Mouse (Mus musculus): ENCODE data around the gene Hdac9. TPM values are rescaled to one million over a fixed set of nuclear protein-coding genes. Genes with fewer than 3 reads are reported as not detected.

Hdac9 gene
- total and polyA plus RNA-seq, 2 experiments from 2014 or later: 14.9 to 21.6 TPM

DNA sequence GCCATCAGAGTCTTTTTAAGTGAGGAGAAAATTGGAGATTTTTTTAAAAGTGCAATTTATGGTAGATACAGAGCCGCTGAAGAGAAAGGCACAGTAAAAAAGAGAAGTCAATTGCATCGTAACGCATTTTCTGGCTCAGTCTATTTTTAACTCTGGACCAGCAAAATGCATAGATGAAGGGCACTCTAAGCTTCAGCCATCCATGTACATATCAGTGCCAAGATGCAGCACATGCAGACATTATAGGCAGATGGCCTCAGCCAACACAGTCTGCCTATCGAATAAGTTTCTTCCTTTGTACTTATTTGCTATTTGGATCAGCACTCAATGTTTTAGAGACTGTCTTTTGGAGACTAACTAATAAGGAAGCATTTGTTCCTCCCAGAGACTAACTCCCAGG lies 751.2 kb downstream of the Hdac9 start:
- WGBS: 46% methylated on average over 4 of the region's 4 CpGs
- ATAC-seq (peak; percentile 78), DNase-seq (peak; percentile 26)
- Histone ChIP-seq H3K4me1 (ENCODE audit: insufficient read depth) (no peaks in the 10 kb centered on the region; the same call in 1 of the 2 replicates), H3K27ac (ENCODE audit: low read depth, low read length) (no peak overlapping the region), H3K36me3 (ENCODE audit: insufficient read depth) (no peaks in the 10 kb centered on the region), H3K27me3 (ENCODE audit: insufficient read depth, low read length) (no peaks in the 10 kb centered on the region), H3K4me3 (ENCODE audit: low read depth, low read length) (no peak overlapping the region), H3K9me3 (ENCODE audit: low read length) (no peaks in the 10 kb centered on the region), H3K4me2 (ENCODE audit: low read depth) (no peak overlapping the region), H3K9ac (no peak overlapping the region)
- no peak for TF ChIP-seq CTCF (IDR thresholded peaks at IDR 0.05; ENCODE audit: low read depth)

DNA sequence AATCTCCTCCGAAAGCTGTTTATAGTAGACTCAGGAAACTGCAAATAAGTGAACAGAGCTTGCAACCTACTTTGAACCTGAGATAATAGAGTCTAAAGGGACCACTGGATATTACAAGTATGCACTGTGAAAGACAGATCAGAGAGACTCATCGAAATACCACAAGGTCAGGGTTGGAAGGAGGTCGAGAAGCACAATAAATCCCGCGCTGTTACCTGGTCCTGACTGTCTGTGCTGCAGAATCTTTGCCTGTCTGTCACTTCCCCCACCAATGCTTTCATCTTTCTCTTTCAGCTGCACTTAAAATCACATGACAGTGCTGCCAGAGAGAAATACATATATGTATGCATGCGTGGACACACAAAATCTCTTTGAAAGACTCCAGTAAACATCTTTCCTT lies 760.6 kb downstream of the Hdac9 start:
- Histone ChIP-seq H3K4me3 (ENCODE audit: low read depth, low read length) (no peak overlapping the region), H3K4me2 (ENCODE audit: low read depth) (no peak overlapping the region), H3K9ac (no peak overlapping the region), H3K4me1 (ENCODE audit: insufficient read depth) (no peaks in the 10 kb centered on the region), H3K27me3 (ENCODE audit: insufficient read depth, low read length) (no peaks in the 10 kb centered on the region), H3K9me3 (ENCODE audit: low read length) (no peaks in the 10 kb centered on the region), H3K27ac (ENCODE audit: low read depth, low read length) (no peak overlapping the region), H3K36me3 (ENCODE audit: insufficient read depth) (no peaks in the 10 kb centered on the region)
- 85% methylated on average over 6 of the region's 6 CpGs for WGBS
- no peak for ATAC-seq
- DNase-seq: no peak
- TF ChIP-seq CTCF (IDR thresholded peaks at IDR 0.05; ENCODE audit: low read depth): no peak

DNA sequence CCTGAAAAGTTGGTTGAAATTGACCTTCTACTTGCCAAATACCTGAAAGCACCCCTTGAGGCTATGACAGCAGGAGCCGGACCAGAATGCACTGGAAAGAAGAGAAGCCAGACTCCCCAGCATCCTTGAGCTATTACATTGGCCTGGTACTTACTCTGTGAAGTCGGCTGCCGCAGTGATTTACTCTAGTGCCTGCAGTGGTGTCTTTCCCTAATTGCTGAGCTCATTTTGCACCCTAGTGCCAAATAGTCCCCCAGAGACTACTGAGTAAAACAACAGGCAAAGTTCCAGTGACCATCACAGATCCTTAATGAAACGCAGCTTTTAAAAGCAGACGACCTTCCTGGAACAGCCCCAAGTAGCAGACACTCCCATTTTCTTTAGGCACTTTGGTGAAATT lies 761.2 kb downstream of the Hdac9 start:
- 34% methylated on average over 5 of the region's 5 CpGs for WGBS
- no peaks in the 10 kb centered on the region for H3K4me1 ChIP-seq (ENCODE audit: insufficient read depth)
- no peak overlapping the region for H3K9ac ChIP-seq
- no peak overlapping the region for H3K27ac ChIP-seq (ENCODE audit: low read depth, low read length)
- no peaks in the 10 kb centered on the region for H3K27me3 ChIP-seq (ENCODE audit: insufficient read depth, low read length)
- no peak for ATAC-seq
- no peak overlapping the region for H3K4me2 ChIP-seq (ENCODE audit: low read depth)
- no peak for TF ChIP-seq CTCF (IDR thresholded peaks at IDR 0.05; ENCODE audit: low read depth)
- H3K9me3 ChIP-seq (ENCODE audit: low read length): no peaks in the 10 kb centered on the region
- no peak for DNase-seq
- H3K4me3 ChIP-seq (ENCODE audit: low read depth, low read length): no peak overlapping the region
- H3K36me3 ChIP-seq (ENCODE audit: insufficient read depth): no peaks in the 10 kb centered on the region

DNA sequence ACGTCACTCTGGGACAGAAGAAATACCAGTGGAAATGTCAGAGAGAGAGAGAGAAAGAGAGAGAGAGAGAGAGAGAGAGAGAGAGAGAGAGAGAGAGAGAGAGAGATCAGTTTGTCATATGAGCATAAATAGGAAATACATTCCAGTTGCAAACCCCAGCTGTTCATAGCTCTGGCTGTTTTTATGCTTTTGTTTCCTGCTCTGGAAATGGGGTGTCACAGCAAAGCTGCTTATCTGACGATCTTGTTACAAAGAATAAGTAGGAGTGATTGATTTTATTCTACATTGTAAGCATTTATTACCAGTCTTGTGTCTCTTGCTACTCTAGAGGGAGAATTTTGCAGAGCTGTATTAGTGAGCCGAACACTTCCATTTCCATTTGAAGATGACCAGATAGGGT lies 762.1 kb downstream of the Hdac9 start:
- Histone ChIP-seq H3K9ac (no peak overlapping the region), H3K4me2 (ENCODE audit: low read depth) (no peak overlapping the region), H3K4me1 (ENCODE audit: insufficient read depth) (no peaks in the 10 kb centered on the region), H3K27ac (ENCODE audit: low read depth, low read length) (no peak overlapping the region), H3K36me3 (ENCODE audit: insufficient read depth) (no peaks in the 10 kb centered on the region), H3K4me3 (ENCODE audit: low read depth, low read length) (no peak overlapping the region), H3K27me3 (ENCODE audit: insufficient read depth, low read length) (no peaks in the 10 kb centered on the region), H3K9me3 (ENCODE audit: low read length) (no peaks in the 10 kb centered on the region)
- WGBS: 88% methylated on average over 3 of the region's 3 CpGs
- TF ChIP-seq CTCF (IDR thresholded peaks at IDR 0.05; ENCODE audit: low read depth): no peak
- no peak for ATAC-seq
- no peak for DNase-seq

DNA sequence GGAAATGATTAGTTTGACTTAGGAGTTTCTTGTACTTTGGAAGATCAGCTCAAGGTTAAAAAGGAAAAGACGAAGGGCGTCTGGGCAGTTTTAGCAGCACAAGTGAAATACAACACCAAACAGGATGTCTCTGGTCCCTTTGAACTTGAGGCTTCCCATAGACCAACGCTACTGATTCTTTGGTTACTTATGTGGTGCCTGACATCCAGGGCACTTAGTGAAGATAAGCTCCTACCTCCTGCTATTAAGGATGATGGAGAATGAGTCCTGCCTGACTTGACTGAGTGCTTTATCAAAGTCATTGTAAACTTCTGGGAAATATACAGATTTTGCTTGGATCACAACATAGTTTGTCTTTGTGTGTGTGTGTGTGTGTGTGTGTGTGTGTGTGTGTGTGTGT lies 765.6 kb downstream of the Hdac9 start:
- Histone ChIP-seq H3K4me3 (ENCODE audit: low read depth, low read length) (no peak overlapping the region), H3K9me3 (ENCODE audit: low read length) (no peaks in the 10 kb centered on the region), H3K36me3 (ENCODE audit: insufficient read depth) (no peaks in the 10 kb centered on the region), H3K27me3 (ENCODE audit: insufficient read depth, low read length) (no peaks in the 10 kb centered on the region), H3K9ac (no peak overlapping the region), H3K4me2 (ENCODE audit: low read depth) (no peak overlapping the region), H3K4me1 (ENCODE audit: insufficient read depth) (no peaks in the 10 kb centered on the region), H3K27ac (ENCODE audit: low read depth, low read length) (no peak overlapping the region)
- DNase-seq: no peak
- WGBS: 82% methylated on average over 3 of the region's 3 CpGs
- TF ChIP-seq CTCF (IDR thresholded peaks at IDR 0.05; ENCODE audit: low read depth): no peak
- no peak for ATAC-seq

DNA sequence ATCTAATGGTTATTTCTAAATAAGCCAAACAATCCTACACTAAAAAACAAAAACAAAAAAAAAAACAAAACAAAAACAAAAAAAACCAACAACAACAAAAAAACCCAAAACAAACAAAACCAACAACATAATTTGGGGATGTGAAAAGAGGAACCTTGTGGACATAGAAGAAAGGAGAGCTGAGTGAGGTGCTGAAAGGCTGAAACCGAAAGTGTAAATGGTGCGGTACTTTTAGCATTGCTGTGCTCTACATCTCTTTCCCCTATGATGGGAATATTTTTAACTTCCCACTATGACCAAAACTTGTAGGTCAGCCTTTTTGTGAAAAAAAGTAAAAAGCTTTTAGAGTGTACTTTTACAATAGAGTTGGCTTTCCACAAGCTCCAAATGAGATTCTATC lies 774.2 kb downstream of the Hdac9 start:
- no peak overlapping the region for H3K27ac ChIP-seq (ENCODE audit: low read depth, low read length)
- 90% methylated on average over 2 of the region's 2 CpGs for WGBS
- no peaks in the 10 kb centered on the region for H3K36me3 ChIP-seq (ENCODE audit: insufficient read depth)
- no peak for ATAC-seq
- no peak overlapping the region for H3K4me2 ChIP-seq (ENCODE audit: low read depth)
- no peak for DNase-seq
- H3K27me3 ChIP-seq (ENCODE audit: insufficient read depth, low read length): no peaks in the 10 kb centered on the region
- H3K4me3 ChIP-seq (ENCODE audit: low read depth, low read length): no peak overlapping the region
- no peak for TF ChIP-seq CTCF (IDR thresholded peaks at IDR 0.05; ENCODE audit: low read depth)
- H3K9me3 ChIP-seq (ENCODE audit: low read length): no peaks in the 10 kb centered on the region
- H3K9ac ChIP-seq: no peak overlapping the region
- H3K4me1 ChIP-seq (ENCODE audit: insufficient read depth): no peaks in the 10 kb centered on the region

DNA sequence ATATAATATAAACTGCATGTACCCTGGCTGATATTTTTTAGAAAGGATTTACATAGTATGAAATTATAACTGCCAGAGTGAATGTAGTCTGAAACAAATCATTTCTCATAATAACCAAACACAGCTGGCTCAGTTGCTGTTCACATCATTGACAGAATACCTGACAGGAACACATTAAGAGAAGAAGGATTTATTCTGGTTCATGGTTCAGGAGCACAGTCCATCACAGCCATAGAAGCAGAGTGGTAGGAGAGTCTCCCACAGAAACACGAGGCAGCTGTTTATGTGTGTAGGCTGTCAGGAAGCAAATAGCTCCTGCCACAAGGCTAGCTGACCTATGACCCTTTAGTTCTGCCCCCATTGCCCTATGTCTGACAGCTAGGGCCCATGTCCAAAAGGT lies 803.6 kb downstream of the Hdac9 start:
- 64% methylated on average over 1 of the region's 1 CpGs for WGBS
- TF ChIP-seq CTCF (IDR thresholded peaks at IDR 0.05; ENCODE audit: low read depth): no peak

DNA sequence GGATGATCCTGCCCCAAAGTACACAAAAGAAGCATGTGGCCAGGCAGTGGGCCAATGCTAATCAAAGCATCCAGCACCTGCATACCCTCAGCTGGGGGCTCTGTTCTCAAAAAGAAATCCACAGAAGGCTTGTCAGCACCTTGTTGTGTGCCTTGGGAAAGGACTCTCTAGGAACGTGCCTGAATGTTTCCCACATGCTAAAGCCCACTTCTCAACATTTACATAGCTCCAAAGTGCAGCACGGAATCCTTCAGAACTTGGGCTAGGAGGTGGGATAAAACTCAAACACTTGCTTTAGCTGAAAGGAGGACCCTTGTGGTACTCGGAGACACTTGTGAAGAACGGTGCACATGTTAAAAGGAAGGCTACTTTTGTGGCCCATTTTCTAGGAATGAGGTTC lies 823.9 kb downstream of the Hdac9 start:
- H3K9me3 ChIP-seq (ENCODE audit: low read length): no peaks in the 10 kb centered on the region
- DNase-seq: no peak
- no peaks in the 10 kb centered on the region for H3K27me3 ChIP-seq (ENCODE audit: insufficient read depth, low read length)
- WGBS: 75% methylated on average over 4 of the region's 4 CpGs
- no peak overlapping the region for H3K27ac ChIP-seq (ENCODE audit: low read depth, low read length)
- no peaks in the 10 kb centered on the region for H3K4me1 ChIP-seq (ENCODE audit: insufficient read depth)
- no peak overlapping the region for H3K4me2 ChIP-seq (ENCODE audit: low read depth)
- H3K4me3 ChIP-seq (ENCODE audit: low read depth, low read length): no peak overlapping the region
- TF ChIP-seq CTCF (IDR thresholded peaks at IDR 0.05; ENCODE audit: low read depth): no peak
- no peak for ATAC-seq
- no peaks in the 10 kb centered on the region for H3K36me3 ChIP-seq (ENCODE audit: insufficient read depth)
- H3K9ac ChIP-seq: no peak overlapping the region

More for the DNA sequence above, 803.6 kb downstream of the Hdac9 start:
- no peak overlapping the region for H3K4me2 ChIP-seq (ENCODE audit: low read depth)
- ATAC-seq (no peak), DNase-seq (no peak)
- H3K36me3 ChIP-seq (ENCODE audit: insufficient read depth): no peaks in the 10 kb centered on the region
- H3K4me1 ChIP-seq (ENCODE audit: insufficient read depth): no peaks in the 10 kb centered on the region
- no peak overlapping the region for H3K27ac ChIP-seq (ENCODE audit: low read depth, low read length)
- H3K27me3 ChIP-seq (ENCODE audit: insufficient read depth, low read length): no peaks in the 10 kb centered on the region
- H3K4me3 ChIP-seq (ENCODE audit: low read depth, low read length): no peak overlapping the region
- no peaks in the 10 kb centered on the region for H3K9me3 ChIP-seq (ENCODE audit: low read length)
- no peak overlapping the region for H3K9ac ChIP-seq

Data from forebrain, postnatal 0 days (tissue).